Mouse (Mus musculus) c-Kit-positive CD71-negative TER-119-negative erythroid progenitor cells, embryonic 14.5 days (primary cell): Measurements from ENCODE around the gene Lpgat1.

Experiments used
- DNase-seq: peaks from one replicate; pipeline ENCODE4 v3.0.0-alpha.2; 2013; ENCODE audit warnings: low read depth

The Lpgat1 gene

DNA sequence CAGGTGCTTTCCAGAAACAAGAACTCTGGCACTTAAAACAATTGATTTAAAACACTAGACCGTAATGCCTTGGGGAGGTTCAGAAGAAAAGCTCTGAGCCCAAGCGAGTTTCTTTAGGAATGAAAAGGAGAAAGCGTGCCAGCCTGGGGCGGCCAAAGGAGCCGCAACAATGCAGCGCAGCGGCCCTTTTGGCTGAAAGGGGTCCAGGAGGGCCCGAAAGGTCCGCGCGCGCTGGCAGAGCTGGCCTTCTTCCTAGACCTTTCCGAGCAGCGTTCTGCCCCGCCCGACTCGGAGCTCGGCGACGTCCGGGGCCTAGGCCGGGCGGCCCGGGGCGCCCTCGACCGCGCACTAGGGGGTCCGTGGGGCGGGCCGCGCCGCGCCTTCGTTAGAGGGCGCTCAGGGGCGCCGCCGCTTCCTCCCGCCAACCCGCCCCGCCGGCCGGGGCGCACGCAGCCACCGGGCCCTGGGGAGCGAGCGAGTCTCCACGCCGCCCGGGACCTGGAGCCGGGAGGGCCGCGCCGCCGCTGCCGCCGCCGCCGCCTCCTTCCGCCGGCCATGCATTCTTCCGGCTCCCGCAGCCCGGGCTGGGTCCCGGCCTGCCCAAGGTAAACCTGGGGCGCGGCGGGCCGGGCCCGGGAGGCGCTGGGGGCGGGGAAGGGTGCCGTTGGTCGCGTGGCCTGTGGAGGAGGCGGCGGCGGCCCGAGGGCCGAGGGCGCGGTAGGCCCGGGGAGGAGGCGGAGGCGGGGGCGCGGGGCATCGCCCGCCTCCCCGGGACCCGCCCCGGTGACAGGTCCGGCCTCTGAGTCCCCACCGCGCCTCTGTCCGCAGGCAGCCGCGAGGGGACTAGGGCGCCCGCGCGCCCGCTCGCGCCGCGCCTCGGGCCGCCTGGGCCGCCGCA, at the start of gene Lpgat1:
TSS of gene Lpgat1 (plus strand) at position 234 of the 898 bp plus-strand sequence.
- DNase-seq = peak; percentile 31

DNA sequence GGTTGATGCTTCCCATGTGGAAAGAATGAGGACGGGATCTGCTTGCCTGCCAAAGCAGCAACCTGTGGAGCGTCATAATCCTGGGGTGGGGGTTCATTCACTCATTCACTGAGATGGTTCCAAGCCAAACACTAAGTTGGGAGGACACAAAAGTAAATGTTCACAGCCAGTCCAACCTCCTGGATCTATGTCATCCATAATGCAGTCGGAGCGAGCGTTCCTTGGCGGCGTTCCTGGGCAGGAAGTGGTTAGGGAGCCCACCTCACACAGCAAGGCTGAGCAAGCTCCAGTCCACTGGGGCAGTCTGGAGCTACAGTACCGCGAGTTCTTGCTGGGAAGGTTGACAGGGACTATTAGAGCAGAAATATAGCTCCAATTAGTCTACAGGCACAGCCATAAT, 49.6 kb upstream of the Lpgat1 start:
- no peak for DNase-seq

DNA sequence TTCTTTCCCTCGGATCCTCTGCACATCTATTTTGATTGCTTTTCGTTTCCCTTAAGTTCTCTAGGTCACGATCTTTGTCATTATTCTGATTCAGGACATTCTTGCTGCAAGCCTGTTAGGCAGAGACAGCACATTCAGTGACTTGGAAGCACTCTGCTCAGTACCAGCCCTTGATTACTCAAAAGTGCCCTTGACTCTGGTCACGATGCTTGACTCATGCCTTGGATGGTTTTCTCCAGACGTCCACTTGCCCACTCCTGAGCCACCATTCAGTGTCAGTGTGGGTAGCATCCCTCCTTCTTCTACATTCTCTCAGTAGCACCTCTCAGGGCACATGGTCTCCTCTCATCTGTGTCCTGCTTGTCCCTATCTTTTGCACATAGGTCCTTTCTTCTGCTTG, 43.6 kb upstream of the Lpgat1 start:
- no peak for DNase-seq

DNA sequence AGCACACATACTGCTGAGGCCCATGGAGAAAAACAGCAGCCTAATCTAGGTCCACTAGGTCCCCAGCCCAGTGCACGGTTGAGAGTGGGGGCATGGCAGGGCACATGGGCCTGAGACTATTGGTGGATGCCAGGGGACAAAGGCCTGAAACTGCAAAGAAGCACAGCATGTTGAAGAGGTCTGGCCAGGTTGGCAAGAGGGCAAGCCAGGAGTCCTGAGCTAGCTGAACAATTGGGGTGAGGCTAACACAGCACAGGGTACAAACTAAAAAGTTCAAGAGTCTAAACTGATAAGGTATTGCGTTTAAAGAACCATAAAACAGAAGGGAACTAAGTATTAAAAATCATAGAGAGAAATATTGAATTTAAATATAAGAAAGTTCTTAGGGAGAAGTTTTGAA, 36.0 kb upstream of the Lpgat1 start:
- no peak for DNase-seq

DNA sequence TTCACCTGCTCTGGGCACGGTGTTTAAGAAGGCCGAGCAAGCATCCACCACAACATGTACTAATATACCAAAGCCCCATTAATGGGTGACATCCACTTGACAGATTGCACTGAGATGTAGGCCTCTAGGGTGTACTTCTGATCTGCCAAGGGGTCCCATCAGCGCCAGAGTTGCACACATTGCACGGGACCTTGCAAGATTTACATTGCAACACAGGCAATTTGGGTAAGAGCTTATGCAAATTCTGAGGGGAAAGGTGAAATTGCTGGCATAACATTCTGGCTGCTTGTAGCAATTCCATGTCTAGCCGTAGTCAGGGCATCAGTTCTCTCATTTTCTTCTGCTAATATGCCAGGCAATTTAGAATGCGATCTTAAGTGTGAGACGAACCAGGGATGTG, 30.1 kb upstream of the Lpgat1 start:
- DNase-seq = peak; percentile 8

DNA sequence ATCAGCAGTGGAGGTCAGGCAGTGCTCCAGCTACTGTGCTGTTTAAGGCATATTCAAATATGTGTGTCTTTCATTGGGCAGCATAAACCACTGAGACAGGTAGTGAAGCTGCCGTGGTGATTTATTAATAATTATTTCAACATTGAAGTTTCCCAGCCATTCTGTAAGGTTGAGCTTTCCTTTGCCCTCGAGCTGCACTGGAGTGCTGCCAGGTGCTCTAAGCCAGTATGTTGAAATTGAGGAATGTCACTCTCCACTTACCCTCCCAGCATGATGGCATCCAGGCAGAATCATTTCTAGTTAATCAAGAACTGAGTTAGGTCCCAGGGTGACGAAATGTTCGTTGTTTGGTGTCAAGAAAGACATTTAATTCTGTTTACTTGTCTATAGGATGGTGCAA, 24.4 kb upstream of the Lpgat1 start:
- DNase-seq = no peak

DNA sequence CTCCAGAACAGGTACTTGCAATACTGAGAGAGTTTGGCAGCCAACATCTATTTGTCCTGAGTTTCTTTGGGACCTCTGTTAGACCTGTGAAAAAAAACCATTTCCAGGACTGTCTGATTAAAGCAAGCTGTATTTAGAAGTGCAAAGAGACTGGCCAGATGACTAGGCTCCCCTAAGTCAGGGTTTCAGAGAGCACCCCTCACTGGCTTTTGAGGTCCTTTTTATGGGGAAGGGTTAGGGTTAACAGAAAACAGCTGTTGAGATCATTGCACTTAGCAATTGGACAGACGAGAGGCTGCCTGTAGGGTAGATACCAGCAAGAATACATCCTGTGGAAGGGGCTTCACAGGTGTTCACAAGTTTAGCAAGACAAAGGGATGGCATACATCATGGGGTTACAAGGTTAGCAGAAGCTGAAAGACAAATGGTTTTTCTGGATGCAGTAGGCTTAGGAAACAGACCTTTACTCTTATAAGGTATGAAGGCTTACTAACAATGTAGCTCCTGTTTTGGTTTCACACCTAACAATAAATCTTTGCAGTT, 19.3 kb upstream of the Lpgat1 start:
- no peak for DNase-seq

DNA sequence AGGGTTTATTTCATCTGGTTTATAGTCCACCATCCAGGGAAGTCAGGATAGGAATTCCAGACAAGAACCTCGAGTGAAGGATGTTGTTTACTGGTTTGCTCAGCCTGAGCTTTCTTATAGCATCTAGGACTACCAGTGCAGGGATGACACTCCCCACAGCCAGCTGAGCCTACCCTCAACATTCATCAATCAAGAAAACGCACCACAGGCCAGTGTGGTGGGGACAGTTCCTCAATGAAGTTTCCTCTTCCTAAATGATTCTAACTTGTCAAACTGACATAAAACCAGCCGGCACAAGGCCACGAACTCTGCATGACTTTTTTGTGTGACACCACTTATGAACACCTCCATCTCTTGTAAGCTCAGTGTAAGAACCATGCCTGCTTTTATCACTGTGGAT, 13.1 kb upstream of the Lpgat1 start:
- no peak for DNase-seq

DNA sequence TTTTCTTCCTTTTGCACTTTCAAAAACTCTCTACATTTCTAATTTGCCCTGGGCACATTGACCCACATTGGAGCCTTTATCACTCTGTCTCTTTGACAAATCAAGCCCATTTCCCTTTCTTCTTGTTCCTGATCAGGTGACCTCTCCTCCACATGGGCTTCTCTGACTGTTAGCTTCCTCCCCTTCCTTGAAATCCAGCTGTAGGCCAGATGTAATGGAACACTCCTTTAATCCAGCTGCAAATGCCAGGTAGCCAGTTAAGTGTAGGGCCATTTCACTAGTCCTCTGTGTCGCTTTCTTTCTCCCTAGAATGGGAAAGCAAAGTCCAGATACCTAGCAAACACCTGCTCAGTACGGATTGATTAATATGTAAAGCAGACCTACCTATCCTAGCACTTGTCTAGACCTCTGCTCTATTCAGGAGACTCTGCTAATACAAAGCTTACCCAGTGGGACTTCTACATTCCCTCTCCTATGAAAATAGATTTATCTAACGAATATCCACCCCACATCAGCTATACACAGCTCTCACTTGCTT, 11.0 kb upstream of the Lpgat1 start:
- no peak for DNase-seq

DNA sequence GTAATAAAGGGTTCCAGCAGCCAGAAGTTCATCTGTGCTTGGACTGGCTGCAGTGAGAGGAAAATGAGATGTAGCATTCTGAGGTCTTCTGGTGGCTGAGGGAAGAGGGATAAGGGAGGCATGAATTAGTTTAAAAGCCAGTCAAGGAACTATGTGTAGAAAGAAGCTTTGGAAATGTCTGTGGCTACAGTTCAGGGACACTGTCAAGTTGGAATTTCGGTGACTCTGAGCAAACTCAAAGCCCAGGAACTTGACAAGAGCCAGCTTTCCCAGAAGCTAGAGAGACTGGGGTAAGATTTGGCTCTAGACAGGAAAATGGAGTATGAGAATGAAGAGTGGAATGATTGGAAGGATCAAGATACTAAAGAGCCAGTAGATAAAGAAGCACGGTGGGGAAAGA, 7.8 kb upstream of the Lpgat1 start:
- DNase-seq = no peak

DNA sequence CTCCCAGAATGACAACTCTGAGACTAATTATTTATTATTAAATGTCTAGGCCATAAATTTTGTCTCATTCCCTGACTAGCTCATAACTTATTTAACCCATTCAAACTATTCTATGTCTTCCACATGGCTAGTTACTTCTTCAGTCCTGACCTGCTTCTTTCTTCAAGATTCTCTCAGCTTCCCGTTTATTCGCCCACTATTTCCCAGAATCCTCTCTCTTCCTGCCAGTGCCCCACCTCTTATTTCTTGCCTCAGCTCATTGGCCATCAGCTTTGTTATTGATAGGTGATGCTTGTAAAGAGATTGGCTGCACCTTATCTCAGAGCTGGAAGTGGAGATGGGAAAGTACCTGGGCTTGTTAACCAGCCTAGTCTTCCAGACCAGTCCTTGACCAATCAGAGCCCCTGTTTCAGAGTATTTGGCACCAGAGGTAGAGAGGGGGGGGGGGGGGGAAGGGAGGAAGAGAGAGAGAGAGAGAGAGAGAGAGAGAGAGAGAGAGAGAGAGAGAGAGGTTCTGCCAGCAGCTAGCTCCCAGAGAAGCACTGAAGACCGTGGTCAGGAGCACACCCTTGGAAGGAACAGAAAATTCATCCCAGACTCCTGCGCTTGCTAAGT, 5.3 kb upstream of the Lpgat1 start:
- no peak for DNase-seq

DNA sequence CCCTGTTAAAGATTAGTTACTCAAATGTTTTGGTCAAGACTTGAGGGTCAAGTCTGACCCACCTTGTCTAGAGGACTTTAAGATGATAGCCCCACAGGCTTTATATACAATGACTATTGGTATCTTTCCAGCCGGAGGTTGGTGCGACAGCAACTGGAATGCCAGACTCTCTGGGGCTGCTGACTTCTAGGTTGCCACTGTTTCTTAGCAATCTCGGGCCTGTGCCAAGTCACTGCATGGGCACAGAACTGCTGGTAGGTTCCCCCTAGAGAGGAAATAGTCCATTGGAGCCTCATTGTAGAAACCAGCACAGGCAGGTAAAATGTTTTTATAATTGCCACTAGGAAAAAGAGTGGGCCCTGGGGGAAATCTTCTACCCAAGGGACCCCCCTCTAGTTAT, 3.8 kb upstream of the Lpgat1 start:
- DNase-seq = no peak

DNA sequence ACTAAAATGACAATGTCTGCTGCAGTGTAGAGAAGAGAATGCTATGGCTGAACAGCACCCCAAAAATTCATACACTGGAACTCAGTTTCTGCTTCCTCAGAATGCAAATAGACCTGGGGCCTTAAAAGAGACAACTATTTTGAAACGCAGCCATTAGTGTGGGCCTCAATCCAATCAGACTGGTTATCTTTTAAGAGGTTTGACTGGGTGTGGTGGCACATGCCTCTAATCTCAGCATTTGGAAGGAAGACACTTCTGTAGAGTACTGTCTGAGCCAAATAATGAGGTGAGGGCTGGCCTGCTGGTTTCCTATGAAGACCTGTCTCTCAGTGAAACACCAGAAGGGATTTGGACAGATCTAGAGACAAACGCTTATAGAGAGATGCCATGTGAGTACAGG, 2.5 kb upstream of the Lpgat1 start:
- no peak for DNase-seq

DNA sequence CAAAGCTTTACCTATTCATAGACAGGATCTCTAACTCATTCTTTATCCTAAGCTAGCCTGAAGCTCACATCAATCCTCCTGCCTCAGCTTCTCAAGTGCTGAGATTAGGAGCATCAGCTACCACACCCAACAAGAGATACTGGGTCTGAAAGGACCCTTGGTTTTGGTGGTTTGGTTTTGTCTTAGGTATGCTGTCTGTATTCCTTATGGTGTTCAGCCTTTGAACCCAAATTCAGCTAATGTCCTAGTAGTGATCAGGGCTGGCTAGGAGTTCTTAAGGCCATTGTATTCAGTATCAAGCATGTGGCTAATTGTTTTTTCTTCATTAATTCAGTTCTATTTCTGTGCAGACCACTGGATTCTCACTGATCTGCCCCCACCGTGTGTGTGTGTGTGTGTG, 493 bp upstream of the Lpgat1 start:
- no peak for DNase-seq

DNA sequence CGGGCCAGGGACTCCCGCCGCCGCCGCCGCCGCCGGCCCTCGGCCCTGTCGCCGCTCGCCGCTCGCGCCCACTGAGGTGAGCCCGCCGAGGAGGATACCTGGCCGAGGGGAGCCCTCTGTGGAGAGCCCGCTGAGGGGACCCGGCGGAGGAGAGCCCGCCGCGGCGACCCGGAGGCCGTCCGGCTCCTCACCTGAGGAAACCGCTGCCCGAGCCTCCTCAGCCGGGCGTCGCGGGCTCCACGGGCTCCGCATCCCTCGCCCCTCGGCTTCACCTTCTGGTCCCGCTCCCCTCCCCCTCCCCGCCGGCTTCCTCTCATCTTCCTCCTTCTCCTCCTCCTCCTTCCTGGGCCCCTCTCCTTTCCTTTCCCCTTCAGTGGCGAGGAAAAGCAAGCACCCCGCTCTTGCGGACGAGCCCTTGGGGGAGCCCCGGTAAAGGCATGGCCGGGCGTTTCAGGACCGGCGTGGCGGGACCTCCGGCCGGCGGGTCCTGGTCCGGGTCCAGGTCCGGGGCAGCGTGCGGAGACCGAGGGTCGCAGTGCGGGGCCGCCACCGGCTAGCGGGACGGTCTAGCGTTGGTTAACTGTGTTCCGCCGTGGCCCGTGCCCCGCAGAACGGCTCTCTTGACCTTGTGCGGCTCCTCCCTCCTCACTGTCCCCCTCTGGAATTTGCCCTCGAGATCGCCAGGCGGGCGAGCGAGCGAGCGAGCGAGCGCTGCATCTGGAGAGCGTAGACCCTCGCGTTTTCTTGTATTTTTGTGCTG, 1.1 kb downstream of the Lpgat1 start:
- DNase-seq = no peak

DNA sequence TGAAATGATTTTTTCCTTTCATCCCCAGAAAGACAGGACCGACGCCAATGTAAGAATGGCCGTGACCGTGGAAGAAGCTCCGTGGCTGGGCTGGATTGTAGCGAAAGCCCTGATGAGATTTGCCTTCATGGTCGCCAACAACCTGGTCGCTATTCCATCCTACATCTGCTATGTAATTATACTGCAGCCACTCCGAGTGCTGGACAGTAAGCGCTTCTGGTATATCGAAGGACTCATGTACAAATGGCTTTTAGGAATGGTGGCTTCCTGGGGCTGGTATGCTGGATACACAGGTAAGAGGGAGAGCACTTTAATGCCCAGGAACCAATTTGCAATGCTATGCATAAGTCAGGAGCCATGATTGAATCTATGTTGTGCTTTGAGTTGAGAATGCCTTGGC, 1.7 kb downstream of the Lpgat1 start:
- DNase-seq = no peak

DNA sequence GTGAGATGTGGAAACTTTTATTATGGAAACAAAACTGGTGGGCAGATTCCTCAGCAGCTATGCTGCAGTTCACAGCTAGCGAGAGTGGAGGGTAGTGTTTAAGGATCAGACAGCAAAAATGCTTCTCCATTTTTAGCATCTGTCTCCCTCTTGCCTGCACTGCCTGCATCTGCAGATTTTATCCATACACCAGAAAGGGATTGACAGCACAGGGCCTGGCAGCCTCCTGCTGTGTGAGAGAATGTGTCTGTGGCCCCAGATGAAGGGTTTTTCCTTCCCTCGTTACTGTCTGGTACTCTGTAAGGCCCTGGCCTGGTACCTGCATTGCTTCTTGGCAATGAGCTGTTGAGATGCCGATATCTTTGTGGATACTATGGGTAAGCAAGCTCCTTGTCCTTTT, 2.8 kb downstream of the Lpgat1 start:
- DNase-seq = no peak

DNA sequence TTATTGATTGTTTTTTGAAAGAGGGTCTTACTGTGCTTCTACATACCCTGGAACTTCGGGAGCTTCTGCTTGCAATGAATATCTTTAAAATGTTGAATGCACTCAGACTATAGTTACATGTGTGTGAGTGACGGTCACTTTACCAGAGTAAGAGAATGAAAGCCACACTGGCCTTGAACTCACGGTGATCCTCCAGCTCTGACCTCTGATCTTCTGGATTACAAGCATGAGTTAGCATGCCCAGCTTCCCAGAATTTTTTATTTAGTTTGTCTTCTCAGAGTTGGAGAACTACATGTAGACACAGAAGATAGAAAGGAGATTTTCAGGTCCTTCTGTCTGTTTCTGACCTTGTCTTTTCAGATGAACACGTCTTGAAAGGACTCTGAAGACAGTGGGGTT, 5.1 kb downstream of the Lpgat1 start:
- DNase-seq = no peak

DNA sequence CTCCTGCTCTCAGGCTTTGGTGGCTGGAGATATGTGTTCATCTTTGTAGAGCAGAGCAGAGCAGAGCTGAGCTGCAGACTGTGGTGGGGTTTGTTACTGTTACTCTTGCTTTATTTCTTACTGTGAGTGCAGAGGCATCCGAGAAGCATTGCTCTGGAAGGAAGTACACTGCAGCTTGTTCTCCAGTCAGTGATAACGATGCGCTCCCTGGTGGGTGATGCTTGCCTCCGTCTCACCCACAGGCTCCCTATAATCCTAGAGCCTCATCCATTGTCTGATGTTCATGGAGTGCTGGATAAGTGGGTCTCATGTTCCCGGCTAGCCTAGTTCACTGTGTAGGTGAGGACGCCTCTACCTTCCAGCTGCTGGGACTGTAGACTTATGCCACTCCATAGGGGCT, 6.0 kb downstream of the Lpgat1 start:
- no peak for DNase-seq

DNA sequence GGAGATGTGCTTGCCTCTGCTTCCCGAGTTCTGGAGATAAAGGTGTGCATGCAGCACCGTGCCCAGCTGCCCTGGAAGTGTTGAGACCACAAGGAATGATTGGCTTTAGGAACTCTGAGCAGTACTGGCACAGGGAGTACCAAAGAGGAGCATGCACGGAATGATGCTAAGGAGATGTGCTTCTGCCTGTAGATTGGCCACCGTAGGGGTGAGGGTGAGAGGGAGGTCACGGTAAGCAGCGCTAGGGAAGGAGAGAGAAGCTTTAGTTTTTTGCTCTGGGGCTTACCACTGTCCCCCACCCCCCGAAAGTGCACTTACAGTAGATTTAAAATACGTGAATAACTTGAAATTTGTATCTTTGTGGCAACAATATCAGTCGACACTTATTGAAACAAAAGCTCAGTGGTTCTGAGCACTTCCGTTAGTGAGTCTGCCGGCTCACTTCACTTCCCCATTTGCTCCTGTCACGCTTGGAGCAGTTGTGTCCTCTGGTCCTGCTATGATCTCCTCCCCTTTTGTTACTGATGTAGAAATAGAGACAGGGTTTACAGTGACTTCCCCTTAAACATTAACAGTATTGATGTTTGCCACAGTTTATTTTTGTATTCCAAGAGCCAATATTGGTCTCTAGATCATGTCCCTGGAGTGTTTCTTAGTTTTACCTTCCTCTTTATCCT, 6.9 kb downstream of the Lpgat1 start:
- peak; percentile 43 for DNase-seq

DNA sequence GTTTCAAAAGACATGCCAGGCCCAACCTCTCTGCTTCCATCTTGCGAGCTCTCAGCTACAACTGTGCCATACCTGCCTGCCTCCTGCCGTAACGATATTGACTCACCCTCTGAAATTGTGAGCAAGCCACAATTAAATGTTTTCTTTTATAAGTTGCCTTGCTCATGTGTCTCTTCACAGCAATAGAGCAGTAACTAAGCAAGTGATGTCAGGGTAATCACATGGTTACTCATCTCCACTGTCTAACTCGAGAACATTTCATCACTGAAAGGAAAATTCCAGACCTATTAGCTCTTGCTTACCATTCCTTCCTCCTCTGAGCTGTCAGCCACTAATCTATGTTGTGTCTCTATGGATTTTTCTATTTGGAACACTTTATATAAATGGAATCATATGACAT, 15.0 kb downstream of the Lpgat1 start:
- DNase-seq = no peak

DNA sequence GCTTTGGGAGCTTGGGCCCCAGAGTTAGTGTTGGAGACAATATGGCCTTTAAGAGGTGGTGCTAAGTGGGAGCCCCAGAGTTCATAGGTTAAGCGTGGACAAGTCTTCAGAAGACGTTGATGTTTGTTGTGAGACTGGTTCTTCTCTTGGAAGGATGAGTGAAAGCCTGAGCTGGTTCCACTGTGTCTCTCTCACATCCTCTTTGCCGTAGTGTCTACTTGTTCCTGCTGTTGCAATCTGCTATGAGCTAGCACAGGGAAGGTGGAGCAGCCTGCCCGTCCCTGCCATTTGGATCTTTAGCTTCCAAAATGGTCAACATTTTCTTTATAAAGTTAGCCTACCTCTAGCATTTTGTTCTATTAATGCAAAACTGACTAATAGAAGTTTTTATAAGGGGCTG, 16.2 kb downstream of the Lpgat1 start:
- DNase-seq = no peak
